Mouse (Mus musculus): ENCODE results near the gene Dlx5.

DNA sequence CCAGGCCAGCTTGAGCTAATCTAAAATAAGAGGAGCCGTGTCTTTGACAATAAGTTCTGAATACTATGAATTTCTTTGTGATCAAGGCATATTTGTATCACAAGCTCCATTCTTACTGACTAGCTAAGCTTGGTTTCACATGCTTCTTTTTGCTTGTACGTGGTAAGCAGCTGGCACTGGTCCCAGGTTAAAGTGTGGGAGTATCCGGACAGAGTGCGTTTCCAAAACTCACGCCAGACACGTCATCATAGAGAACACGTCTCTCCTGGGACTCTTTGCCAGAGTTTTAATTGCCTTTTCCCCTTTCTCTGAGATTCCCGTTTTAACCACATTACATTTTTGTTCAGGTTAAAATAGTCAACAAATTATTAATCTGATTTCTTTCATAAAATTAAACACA, 27.7 kb upstream of the Dlx5 start:
- TF ChIP-seq CTCF (IDR thresholded peaks at IDR 0.05 in 2 of 3, conservative IDR thresholded peaks at IDR 0.05 in 1 of 3; ENCODE audit: control insufficient read depth in 1 of 3, insufficient read depth in 1 of 3, low read depth in 2 of 3, low read length in 3 of 3, poor library complexity in 1 of 3, severe bottlenecking in 1 of 3) = no peak
- TF ChIP-seq POLR2A (IDR thresholded peaks at IDR 0.05; ENCODE audit: control insufficient read depth in 1 of 2, insufficient read depth in 1 of 2, low read depth in 1 of 2, low read length in 2 of 2, poor library complexity in 1 of 2) = no peak
- TF ChIP-seq TCF12 (IDR thresholded peaks at IDR 0.05; ENCODE audit: low read depth, low read length) = no peak
- no peak for TF ChIP-seq ZKSCAN1 (IDR thresholded peaks at IDR 0.05; ENCODE audit: low read depth, low read length)
- TF ChIP-seq GABPA (IDR thresholded peaks at IDR 0.05; ENCODE audit: low read depth, low read length) = no peak
- no peak for TF ChIP-seq RCOR1 (IDR thresholded peaks at IDR 0.05; ENCODE audit: low read depth, low read length)
- no peak for TF ChIP-seq MEF2A (IDR thresholded peaks at IDR 0.05; ENCODE audit: extremely low read depth, insufficient replicate concordance, low read depth, low read length, poor library complexity, severe bottlenecking)
- no peak for TF ChIP-seq MXI1 (IDR thresholded peaks at IDR 0.05; ENCODE audit: low read depth, low read length)
- TF ChIP-seq ZNF384 (IDR thresholded peaks at IDR 0.05; ENCODE audit: low read depth, low read length) = no peak
- no peak for TF ChIP-seq EP300 (IDR thresholded peaks at IDR 0.05; ENCODE audit: low read depth in 1 of 2, low read length in 2 of 2)
- no peak for TF ChIP-seq POLR2AphosphoS2 (IDR thresholded peaks at IDR 0.05; ENCODE audit: low read length)

All from MEL (cell line).